Mouse (Mus musculus): ENCODE measurements at regions not wholly inside any gene's neighbourhood (a gene's known extent, or its start where the extent isn't known, plus 50 kb on each side); places are given as distances from the start of the nearest gene placed in this dataset.

DNA sequence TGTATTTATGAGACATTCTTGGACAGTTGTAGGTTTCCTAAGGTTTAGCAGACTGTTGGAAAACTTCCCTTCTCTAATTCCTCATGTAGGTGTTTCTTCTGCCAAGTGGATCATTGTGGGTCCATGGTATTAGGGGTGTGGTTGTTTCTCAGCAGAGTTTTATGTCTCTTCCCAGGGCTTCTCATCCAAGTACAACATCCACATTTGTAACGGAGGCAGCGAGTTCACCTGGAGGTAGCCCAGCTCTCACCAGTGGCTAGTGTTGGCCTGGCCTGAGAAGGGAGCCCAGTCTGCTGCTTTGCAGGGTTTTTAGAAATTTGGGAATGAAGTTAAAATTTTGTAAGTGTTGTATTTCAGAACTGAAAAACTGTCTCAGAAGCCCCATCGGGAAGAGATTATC, 122.4 kb downstream of the Wnt5a start:
- DNase-seq (ENCODE audit: low read depth, low spot score), result no peak

DNA sequence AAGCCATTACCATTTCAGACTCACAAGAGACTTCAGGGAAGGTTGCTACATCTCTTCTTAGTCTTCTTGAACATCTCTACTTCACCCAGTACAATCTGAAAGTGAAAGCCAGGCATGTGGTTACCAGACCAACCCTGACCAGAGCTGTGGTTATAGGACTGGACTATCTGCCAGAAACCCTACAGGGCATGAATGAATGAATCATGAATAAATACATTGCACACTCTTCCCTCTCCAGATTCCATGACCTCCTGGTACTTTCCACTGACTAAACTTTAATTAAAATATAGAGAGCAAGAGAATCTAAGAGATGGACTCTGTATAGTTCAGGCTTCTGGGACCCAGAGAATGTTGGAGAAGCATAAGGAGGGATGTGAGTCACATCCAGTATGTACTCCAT, 130.6 kb downstream of the Wnt5a start:
- DNase-seq (ENCODE audit: low read depth, low spot score), result no peak

- no peak for DNase-seq (ENCODE audit: low read depth, low spot score)
Observed at GRCm38 (mm10) chr14:28639056-28639455, 134.5 kb downstream of the Wnt5a start.

- DNase-seq (ENCODE audit: low read depth, low spot score), result no peak
Observed at GRCm38 (mm10) chr14:28645807-28646206, 141.3 kb downstream of the Wnt5a start.

GRCm38 (mm10) chr14:28649411-28649810, 144.9 kb downstream of the Wnt5a start:
- no peak for DNase-seq (ENCODE audit: low read depth, low spot score)

GRCm38 (mm10) chr14:28653059-28653930, 148.7 kb downstream of the Wnt5a start:
- no peak for DNase-seq (ENCODE audit: low read depth, low spot score)

DNA sequence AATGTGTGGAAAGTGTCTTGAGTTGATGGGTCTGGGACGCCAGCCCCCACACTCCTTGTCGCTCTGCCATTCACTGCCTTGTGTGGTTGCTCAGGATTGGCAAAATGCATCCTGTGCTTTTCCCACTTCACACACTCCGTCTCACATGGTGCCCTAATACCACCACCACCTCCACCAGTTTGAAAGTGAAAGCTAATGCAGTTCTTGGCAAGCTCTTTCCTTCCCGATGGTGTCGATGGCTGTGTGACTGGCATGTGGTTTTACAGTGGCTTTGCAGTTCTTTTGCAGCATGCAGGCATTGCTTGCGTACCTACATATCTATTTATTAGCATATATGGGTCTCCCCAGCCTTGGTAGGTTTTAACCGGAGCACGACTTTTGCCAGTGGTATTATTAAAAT, 152.7 kb downstream of the Wnt5a start:
- DNase-seq (ENCODE audit: low read depth, low spot score), result no peak

DNA sequence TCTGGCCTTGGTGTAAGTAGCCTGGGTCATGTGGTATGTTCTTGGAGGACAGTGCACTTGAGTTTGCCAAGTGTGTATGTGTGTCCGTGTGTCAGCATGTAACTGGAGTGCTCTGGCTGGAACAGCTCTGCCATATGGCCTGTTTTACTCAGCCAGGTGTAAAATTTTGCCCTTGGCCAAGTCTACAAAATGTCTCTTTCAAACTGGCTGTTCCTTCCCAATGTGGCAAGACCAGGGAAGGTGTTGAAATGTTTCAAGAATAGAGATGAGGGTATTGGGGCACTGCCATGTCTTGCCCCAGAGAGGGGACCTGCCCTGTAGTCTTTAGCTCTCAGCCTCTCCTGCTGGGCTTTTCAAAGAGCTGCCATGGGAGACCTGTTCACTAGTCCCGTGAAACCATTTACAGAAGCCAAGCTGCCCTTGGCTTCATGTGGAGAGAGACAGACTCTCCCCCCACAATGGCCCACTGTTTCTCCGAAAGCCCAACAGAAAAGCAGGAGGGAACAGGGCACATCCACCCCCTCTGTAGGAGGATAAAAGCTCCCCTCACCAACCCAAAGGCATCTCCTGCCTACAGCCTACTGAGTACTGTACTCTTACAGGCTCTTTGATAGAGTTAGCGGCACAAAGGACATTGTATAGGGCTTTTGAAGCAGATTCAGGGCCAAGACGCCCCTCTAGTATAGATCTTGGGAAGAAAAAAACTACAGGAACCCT, 156.5 kb downstream of the Wnt5a start:
- DNase-seq (ENCODE audit: low read depth, low spot score), result peak; percentile 26

DNA sequence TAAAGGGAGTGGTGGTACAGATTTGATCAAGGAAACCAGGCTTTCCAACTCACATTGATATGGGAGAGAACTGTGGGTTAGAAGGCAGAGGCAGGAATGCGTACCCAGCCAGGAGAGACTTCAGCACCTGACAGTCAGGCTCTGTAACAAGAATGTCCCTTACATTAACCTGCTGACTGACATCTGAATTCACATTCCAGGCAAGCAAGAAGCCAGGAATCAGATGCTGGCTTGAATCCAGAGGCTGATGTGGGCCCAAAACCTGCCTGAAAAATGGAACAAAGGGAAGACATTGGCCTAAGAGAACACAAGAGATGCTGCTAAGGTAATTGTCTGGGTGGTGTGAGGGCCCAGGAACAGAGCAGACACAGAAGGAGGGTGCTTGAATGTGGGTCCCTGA, 158.8 kb downstream of the Wnt5a start:
- DNase-seq (ENCODE audit: low read depth, low spot score), result no peak

- no peak for DNase-seq (ENCODE audit: low read depth, low spot score)
Observed at GRCm38 (mm10) chr14:28664121-28664520, 159.6 kb downstream of the Wnt5a start.

DNA sequence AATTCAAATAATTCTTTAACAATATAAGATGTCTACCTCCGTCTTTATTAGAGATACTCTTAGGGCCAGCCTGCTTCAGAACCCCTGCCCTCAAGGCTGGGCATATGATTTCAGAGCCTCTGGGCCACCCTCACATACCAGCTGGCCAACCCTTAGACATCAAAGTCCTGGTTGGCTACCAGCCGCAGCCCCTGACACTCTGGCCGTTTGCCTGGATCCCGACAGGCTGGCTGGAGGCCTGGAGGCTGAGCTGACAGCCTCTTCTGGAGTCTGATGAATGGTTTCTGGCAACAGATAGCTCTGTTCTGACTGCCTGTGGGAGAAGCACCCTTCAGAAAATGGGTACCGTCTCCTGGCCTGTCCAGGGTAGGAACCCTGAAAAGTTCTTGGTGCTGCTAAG, 170.9 kb downstream of the Wnt5a start:
- DNase-seq (ENCODE audit: low read depth, low spot score), result peak; percentile 40

GRCm38 (mm10) chr14:28699780-28700179, 195.2 kb downstream of the Wnt5a start:
- peak; percentile 26 for DNase-seq (ENCODE audit: low read depth, low spot score)

GRCm38 (mm10) chr14:28704729-28705128, 200.2 kb downstream of the Wnt5a start:
- DNase-seq (ENCODE audit: low read depth, low spot score), result no peak

DNA sequence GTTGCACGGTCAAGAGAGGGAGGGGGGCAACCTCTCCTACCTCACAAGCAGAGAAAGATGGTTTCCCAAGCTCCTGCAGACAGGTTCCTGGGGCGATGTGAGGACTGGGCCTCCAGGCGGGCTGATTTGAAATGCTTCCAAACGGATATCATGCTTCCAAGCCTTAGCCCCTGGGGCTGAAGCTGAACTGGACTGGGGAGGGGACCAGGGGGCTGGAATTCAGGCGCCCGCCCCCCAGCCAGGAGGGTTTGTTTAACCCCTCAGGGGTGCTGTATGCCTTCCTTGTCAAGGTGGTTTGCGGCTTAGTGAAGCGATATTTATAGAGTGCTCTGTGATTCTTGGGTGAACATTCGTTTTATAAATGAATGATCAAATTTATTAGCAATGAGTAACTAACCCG, 210.0 kb downstream of the Wnt5a start:
- DNase-seq (ENCODE audit: low read depth, low spot score), result no peak

- no peak for DNase-seq (ENCODE audit: low read depth, low spot score)
Observed at GRCm38 (mm10) chr14:28720545-28720944, 216.0 kb downstream of the Wnt5a start.

GRCm38 (mm10) chr14:28725666-28726065, 221.1 kb downstream of the Wnt5a start:
- no peak for DNase-seq (ENCODE audit: low read depth, low spot score)

GRCm38 (mm10) chr14:28733496-28733895, 228.9 kb downstream of the Wnt5a start:
- DNase-seq (ENCODE audit: low read depth, low spot score), result no peak

DNA sequence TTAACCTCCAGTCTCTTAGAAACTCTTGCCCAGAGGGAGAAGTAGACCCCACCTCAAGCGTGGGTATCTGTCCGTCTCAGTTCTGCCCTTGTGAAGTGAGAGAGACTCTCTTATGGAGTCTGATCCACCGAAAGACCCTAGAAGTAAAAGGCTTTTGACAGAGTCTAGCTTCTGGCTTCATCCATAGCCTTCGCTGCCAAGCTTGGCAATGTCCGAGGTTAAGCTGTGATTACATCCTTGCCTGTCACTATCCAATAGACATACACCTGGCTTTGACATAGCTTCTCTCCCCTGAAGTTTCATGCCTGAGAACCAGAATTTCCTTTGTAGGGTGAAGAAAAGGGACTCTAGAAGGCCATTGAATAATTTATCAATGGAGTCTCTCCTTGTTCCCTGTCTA, 230.9 kb downstream of the Wnt5a start:
- no peak for DNase-seq (ENCODE audit: low read depth, low spot score)

DNA sequence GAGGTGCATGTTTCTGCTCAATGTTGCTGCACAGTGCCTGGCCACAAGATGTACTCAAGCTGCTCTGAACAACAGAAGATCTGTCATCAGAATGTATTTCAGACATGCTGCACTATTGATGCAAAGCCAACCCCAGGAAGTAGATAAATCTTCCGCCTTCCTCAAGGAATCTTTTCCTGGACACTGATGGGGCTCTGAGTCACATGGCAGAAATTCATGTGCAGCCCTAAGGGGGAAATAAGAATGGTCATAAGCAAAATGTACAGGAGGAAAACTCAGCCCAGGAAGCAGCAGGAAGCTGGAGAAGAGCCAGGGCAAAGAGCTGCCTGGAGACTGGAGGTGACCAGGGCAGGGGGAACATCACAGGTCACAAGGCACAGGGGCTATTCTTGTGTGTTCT, 235.5 kb downstream of the Wnt5a start:
- no peak for DNase-seq (ENCODE audit: low read depth, low spot score)

DNA sequence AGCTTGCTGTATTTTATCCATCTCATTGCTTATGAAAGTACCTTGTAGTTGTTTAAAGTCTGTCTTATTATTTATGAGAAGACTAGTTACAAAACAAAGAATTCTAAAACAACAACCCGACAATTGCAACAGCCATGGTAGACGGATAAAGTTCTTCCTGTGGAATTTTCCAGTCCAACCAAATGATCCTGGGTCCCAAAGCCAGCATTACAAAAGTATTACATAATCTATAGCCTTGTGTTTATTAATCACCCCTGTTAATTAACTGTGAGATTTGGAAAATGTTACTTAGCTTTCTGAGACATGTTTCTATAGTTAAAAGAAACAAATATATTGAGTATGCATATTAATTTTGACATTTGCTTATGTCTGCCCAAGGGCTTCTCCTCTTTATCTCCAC, 236.9 kb downstream of the Wnt5a start:
- no peak for DNase-seq (ENCODE audit: low read depth, low spot score)

DNA sequence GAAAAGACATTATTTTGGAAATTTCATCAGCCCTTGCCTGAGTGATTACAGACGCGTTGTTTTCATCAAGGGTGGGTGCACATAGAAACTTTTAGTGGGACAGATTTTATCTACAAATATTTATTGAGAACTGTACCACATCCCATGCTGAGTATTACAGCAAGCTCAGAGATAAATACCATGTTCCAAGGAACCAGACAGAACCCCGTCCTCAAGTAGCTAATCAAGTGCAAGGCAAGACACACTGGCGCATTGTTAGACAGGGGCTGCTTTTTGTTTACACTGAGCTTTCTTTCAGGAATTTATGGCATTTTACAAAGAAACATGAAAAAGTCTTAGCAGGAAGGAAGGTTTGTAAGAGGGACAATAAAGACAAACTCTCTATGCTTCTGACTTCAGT, 239.1 kb downstream of the Wnt5a start:
- DNase-seq (ENCODE audit: low read depth, low spot score), result no peak

- DNase-seq (ENCODE audit: low read depth, low spot score), result no peak
Observed at GRCm38 (mm10) chr14:28750301-28750700, 245.8 kb downstream of the Wnt5a start.

GRCm38 (mm10) chr14:28765201-28765600, 252.8 kb upstream of the Lrtm1 start:
- no peak for DNase-seq (ENCODE audit: low read depth, low spot score)

Measured in brain, embryonic 18.5 days (tissue).